Mouse (Mus musculus) adrenal gland, adult 8-10 months (tissue): ENCODE data around the gene Fam167b. TPM values are rescaled to one million over a fixed set of nuclear protein-coding genes. Genes with fewer than 3 reads are reported as not detected.
"Not testable (repeated sequence)": the region's sequence is repeated elsewhere in the genome, so short reads cannot be mapped to it uniquely, and the experiment has no call there.

ENCODE experiments used
- DNase-seq: peaks from one replicate; pipeline ENCODE4 v3.0.0; 2022
- microRNA-seq, 2 experiments: library from miRNA; unstranded; fragments of <30 nt; microRNA quantifications; one replicate each; pipeline ENCODE4 v1.2.0; 2022
- total RNA-seq, 4 experiments: library from RNA; stranded (reverse); gene quantifications; 2 replicates each; pipeline ENCODE4 v1.2.4; 2022

Gene Fam167b
- total RNA-seq, 4 experiments from 2014 or later = 25.5 to 43.5 (median 29.0) TPM

DNA sequence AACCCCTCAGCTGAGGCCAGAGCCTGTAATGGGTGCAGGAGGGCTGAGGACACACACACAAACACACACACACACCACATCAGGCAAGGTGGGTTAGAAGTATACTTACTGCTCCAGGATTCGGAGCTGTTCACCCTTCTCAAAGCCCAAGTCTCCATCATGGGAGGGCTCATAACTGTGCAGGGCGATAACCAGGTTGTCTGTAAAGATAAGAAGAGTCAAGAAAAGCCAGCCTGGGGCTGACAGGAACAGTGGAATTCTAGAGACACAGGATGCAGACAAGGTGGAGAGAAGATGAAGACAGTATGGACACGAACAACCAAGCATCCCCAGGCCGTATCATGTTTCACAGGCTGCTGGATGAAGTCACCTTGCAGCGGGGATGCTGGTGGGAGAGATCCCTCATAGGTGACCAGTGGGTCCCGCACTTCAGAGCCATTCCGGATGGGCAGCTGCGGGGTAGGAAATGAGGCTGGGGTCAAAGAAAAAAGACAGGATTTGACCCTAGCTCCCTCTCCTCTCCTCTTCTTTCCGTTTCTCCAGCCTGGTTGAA lies 21.0 kb downstream of the Fam167b start:
- no peak for DNase-seq

DNA sequence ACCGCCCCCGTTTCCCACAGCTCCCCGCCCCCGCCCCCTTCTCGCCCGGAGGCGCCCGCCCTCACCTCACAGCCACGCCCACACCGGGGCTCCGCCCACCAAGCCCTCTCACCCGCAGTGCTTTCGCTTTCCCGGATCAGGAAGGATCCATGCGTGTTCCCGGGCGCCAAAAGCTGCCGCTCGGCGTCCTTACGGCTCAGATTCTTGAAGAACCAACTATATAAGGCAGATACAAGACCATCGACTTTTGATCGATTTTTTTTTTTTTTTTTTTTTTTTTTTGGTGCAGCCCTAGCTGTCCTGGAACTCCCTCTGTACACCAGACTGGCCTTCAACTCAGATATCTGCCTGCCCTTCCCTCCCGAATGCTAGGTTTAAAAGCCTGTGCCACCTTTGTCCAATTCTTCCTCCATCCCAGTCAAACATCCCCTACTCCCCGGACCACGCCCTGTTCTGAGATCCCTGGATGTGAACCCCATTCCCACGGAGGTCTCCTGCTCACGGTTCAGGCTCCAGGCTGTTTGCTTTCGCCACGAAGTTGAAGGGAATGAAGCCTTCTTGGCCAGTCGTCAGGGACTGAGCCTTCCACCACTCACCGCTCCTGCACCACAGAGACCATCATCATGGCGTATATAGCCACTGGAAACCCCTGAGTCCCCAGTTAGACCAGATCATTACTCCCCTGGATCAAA lies 21.7 kb downstream of the Fam167b start:
- DNase-seq = peak; percentile 85

DNA sequence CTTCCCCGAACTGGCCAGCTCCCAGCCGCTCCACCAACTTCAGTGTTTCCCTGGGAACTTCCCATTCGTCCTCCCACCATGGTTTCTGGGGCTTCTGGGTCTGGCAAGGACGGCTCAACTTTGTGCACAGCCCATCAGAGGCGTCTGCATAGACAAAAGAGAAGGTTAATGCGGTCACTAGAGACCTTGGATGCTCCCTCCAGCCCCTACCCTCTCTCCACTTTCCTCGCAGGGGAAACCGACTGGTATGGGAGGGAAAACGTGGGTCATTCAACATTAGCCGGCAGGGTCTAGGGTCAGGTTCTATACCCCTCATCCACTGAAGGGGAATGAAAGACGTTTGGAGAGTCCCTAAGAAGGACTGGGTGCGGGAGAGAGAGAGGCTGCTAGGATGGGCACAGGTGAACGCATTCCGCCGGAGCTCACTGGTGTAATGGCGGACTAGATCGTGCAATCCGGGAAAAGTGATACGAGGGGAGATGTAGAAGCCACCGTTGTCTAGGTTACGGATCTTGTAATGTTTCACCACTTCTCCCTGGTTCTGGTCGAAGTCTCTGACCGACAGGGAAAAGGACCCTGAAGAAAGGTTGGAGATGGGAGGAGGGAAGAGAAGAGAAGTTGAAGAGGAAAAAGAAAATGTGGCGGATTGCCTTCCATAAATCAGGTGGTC lies 22.4 kb downstream of the Fam167b start:
- no peak for DNase-seq

DNA sequence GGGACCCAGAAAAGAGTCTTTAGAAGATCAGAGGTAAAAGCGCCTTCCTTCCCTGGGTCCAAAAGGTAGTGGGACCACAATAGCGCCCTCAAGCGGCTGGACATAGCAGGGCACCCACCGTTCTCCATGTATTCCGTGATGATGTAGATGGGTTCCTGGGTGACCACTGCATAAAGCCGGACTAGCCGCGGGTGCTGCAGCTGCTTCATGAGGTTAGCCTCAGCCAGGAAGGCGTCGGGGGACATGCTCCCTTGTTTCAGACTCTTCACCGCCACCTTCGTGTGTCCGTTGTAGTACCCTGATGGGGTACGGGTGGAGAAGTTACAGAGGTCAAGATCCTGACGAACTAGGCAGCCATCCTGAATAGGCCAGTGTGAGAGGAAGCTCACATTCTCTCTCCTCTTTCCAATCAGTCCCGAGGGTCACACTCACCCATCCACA lies 22.9 kb downstream of the Fam167b start:
- peak; percentile 56 for DNase-seq

DNA sequence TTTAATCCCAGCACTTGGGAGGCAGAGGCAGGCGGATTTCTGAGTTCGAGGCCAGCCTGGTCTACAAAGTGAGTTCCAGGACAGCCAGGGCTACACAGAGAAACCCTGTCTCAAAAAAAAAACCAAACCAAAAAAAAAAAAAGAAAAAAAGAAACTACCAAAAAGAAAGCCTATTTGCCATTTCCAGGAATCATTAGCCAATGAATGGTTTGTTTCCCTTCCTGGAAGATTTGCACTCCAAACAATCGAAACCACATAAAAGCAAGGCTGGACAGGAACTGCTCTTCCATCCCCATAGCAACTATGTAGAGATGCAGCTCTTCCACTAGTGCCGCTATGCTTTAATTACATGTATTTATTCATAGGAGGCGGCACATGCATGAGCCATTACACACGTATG lies 23.8 kb downstream of the Fam167b start:
- not testable (repeated sequence) for DNase-seq

DNA sequence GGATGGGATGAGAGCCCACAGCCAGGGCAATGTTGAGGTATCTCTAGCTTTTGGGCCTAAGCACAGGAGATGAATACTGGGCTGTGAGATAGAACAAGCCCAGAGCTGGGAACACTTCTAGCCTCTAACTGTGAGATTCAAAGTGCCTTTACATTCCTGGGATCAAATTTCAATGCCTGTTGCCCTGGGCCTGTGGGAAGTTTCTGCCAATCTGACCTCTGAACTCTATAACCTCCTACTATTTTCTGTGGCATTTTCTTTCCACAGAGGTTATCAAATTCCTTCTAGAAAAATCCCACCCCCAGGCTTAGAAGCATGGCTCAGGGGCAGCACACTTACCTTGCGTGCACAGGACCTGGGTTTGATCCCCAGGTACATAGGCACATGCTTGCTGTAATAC lies 28.1 kb downstream of the Fam167b start:
- DNase-seq = no peak

DNA sequence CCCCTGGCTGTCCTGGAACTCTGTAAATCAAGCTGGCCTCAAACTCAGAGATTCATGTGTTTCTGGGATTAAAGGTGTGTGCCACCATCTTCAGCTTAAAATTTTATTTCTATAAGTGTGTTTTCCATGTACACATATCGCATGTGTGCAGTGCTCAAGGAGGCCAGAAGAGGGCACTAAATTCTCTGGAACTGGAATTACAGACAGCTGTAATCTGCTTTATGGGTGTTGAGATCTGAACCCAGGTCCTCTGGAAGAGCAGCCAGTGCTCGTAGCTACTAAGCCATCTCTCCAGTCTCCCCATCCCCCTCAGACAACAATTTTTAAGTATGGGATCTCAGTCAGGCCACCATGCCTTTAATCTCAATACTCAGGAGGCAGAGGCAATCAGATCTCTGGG lies 29.0 kb downstream of the Fam167b start:
- no peak for DNase-seq

DNA sequence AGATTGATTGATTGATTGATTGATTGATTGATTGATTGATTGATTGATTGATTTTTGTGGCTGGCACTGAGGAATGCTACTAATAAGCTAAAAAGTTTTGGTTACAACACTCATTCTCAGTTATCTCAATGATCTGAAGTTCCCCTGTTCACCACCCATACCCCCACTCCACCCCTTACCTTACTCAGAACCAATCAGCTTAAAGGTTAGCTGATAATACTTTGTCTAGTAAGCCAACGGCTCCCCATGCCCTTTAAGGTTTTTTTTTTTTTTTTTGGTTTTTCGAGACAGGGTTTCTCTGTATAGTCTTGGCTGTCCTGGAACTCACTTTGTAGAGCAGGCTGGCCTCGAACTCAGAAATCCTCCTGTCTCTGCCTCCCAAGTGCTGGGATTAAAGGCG lies 30.7 kb downstream of the Fam167b start:
- not testable (repeated sequence) for DNase-seq

DNA sequence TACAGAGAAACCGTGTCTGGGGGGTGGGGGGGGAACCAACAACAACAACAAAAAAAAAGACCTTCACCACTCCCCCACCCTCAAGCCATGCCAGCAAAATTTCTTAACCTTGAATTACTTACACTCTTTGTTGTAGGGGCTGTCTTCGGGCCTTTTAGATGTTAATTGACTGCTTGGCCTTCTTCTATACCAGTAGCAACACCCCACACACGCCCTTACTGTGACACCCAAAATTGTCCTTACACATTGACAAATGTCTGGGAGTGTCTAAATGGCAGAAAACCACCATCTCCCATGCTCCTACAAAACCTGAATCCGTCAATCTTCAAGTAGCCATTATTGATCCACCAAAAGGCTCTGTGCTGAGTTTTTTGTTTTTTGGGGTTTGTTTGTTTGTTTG lies 34.2 kb downstream of the Fam167b start:
- DNase-seq = no peak

DNA sequence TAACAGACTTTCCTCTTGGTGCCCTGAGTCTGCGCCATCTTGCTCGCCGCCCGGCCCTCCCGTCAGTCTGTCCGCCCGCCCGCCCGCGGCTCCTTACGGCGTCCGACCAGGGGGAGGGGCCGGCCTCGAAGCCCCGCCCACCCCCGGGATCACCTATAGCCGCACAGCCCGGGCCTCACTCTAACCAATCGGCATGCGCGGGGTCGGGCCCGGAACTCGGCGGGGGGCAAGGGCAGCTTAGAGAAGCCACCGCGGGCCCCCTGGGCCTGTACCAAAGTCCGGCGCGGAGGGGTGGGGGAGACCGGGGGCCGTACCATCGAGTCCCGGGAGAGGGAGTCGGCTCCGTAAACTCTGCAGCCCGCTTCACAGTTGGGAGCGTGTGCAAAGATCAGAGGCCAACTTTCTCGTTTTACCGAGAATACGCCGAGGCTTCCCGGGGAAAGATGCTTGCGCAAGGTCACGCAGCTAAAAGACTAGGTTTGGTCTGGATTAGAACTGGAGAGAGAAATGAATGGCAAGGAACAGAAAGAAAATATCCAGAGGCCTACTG lies 35.7 kb downstream of the Fam167b start, which contains the start of gene Hdac1:
Gene Hdac1, minus strand, starts transcription at position 122 of the 550 bp plus-strand sequence.
- peak; percentile 96 for DNase-seq

DNA sequence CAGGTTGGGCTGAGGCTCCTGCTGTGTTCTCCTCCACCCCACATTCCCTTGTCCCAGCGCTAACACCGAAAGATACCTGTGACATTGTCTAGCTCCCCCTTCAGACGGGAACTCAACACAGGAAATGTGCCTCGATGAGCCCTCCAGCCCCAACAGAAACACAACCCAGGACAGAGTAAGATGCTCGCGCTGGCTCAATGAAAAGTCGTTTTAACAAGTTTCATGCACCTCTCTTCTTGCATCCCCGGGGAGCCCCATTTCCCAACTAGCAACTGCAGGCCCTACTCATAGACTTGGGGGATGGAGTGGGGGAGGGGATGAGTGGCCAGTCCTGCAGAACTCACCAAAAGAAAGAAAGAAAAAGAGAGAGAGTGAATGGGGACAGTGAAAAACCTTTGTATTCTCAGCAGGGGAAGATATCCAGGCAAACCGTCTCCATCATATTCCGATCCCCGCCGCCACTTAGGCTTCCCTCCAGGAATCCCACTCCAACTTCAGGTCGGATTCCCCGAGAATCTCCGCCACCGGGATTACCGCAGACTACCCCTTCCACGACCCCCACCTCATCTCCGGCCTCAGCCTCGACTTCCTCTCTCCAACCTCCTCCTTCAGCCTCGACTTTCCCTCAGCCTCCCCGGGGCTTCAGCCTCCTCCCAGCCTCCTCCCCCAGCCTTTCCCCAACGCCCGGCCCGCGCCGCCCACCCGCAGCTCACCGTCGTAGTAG lies 36.3 kb downstream of the Fam167b start:
- DNase-seq = peak; percentile 20

DNA sequence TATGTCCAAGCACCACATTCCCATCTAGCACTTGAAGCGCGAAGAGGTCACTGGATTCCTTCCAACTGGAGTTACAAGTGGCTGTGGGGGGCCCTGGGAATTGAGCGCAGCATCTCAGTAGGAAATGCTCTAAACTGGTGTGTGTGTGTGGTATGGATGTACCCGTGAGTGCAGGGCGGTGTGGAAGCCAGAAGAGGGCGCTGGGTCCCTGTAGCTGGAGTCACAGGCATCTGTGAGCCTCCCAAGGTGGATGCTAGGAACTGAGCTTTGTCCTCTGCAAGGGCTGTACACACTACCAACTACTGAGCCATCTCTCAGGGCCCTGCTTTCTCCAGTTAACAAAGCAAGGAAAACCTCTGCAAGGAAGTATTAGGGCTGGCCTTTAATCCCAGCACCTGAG lies 38.3 kb downstream of the Fam167b start:
- DNase-seq = no peak

DNA sequence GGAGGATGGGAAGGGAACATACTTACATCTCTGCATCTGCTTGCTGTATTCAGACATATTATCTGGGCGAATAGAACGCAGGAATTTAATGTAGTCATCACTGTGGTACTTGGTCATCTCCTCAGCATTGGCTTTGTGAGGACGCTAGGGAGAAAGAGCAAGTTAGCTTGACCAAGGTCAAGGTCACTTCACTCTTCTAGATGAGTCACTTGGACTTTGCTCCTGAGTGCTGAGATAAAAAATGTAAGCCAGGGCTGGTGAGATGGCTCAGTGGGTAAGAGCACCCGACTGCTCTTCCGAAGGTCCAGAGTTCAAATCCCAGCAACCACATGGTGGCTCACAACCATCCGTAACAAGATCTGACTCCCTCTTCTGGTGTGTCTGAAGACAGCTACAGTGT lies 49.4 kb downstream of the Fam167b start:
- DNase-seq = peak; percentile 30

Small RNAs within 50 kb of the gene (microRNA-seq; reads per million reads assigned to microRNA genes)
- 0 reads per million in 2 experiments for gene Mir8119

Other genes starting within 250 kb of the Fam167b start
- 100 to 1,000 TPM; 122 to 167 (median 155) TPM for gene Rbbp4, start 243.2 kb downstream of the Fam167b start, total RNA-seq
- gene Zbtb8os, start 242.9 kb downstream of the Fam167b start, total RNA-seq = 10 to 100 TPM; 50.9 to 62.1 (median 56.6) TPM
- gene Zbtb8a, start 200.4 kb downstream of the Fam167b start, total RNA-seq = 1 to 10 TPM; 4.7 to 7.8 (median 5.2) TPM
- gene Zbtb8b, start 137.7 kb downstream of the Fam167b start, total RNA-seq = under 1 TPM; 0.09 to 0.65 (median 0.34) TPM
- gene Bsdc1, start 117.0 kb downstream of the Fam167b start, total RNA-seq = 10 to 100 TPM; 73.0 to 83.5 (median 80.3) TPM
- not detected for gene Tssk3, start 87.5 kb downstream of the Fam167b start, total RNA-seq
- gene Fam229a, start 87.4 kb downstream of the Fam167b start, total RNA-seq = 1 to 10 TPM in 1 of 4 experiments, not detected in 3; 1.2 TPM
- gene Marcksl1, start 65.0 kb downstream of the Fam167b start, total RNA-seq = 10 to 100 TPM; 36.0 to 48.0 (median 43.9) TPM
- 10 to 100 TPM; 41.0 to 84.1 (median 61.0) TPM for gene Hdac1, start 35.8 kb downstream of the Fam167b start, total RNA-seq
- 1 to 10 TPM; 1.9 to 3.5 (median 2.6) TPM for gene Lck, start 4.9 kb downstream of the Fam167b start, total RNA-seq
- gene Eif3i, start 22.1 kb upstream of the Fam167b start, total RNA-seq = 100 to 1,000 TPM; 174 to 190 (median 182) TPM
- gene Tmem234, start 22.1 kb upstream of the Fam167b start, total RNA-seq = 100 to 1,000 TPM; 104 to 120 (median 109) TPM
- 1 to 10 TPM; 1.4 to 4.2 (median 2.8) TPM for gene Dcdc2b, start 35.7 kb upstream of the Fam167b start, total RNA-seq
- 10 to 100 TPM; 35.1 to 47.4 (median 43.0) TPM for gene Iqcc, start 40.5 kb upstream of the Fam167b start, total RNA-seq
- gene Ccdc28b, start 45.4 kb upstream of the Fam167b start, total RNA-seq = 10 to 100 TPM; 32.1 to 49.2 (median 43.5) TPM
- gene Txlna, start 62.5 kb upstream of the Fam167b start, total RNA-seq = 10 to 100 TPM; 65.9 to 84.3 (median 74.4) TPM
- 100 to 1,000 TPM in 2 of 4 experiments, 10 to 100 TPM in 2; 79.9 to 108 (median 103) TPM for gene Kpna6, start 94.2 kb upstream of the Fam167b start, total RNA-seq
- gene Tmem39b, start 118.3 kb upstream of the Fam167b start, total RNA-seq = 10 to 100 TPM; 10.5 to 13.9 (median 11.1) TPM
- 10 to 100 TPM; 70.1 to 80.2 (median 76.4) TPM for gene Khdrbs1, start 163.8 kb upstream of the Fam167b start, total RNA-seq
- gene Ptp4a2, start 232.7 kb upstream of the Fam167b start, total RNA-seq = 100 to 1,000 TPM; 321 to 460 (median 353) TPM